Comparison of ENCODE assay signal across 8 mouse cellular contexts in the genomic region with DNA sequence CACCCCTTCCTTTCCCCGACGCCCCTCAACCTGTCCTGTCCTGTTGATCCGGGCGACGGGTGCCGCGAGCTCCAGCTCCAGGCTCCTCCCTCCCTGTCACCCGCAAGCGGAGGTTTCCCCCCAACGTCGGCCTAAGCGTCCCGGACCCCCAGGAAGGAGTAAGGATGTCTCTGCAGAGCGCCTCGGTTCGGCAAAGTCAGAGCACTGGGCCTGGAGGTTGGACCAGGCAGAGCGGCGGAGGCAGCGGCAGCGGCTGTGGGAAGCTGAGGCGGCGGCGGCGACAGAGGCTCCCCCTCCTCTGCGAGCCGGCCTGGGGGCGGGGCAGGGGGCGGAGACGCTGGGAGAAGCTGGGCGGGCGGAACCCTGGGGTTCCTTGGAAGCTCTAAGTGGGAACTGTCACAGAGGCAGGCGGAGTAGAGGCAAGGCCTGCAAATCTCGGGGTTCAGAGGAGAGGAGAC. TPM values are rescaled to one million over a fixed set of nuclear protein-coding genes. Genes with fewer than 3 reads are reported as not detected.
A peak's percentile ranks its signal among the peaks of the same experiment; 100 is the strongest.
DNase-seq lines count a peak whose midpoint lies in the region; ATAC-seq and TF ChIP-seq lines count a peak whose summit lies in the region.

No protein-coding gene starts in this region.

- peak overlapping the region; percentile 70 for H3K9ac ChIP-seq in hindbrain, embryonic 14.5 days

- peaks cover 21% of the 10 kb centered on the region for H3K27me3 ChIP-seq in hindbrain, embryonic 14.5 days (ENCODE audit: control insufficient read depth, insufficient read depth, low read length)

- no peak for TF ChIP-seq CTCF in left cerebral cortex, adult 2 months (IDR thresholded peaks at IDR 0.05)

- H3K27ac ChIP-seq in hindbrain, embryonic 14.5 days = peak overlapping the region; percentile 90
- peak overlapping the region; percentile 59 for H3K27ac ChIP-seq in left cerebral cortex, adult 2 months

- H3K36me3 ChIP-seq in hindbrain, embryonic 14.5 days (replicated peaks; ENCODE audit: control insufficient read depth, insufficient read depth) = no peaks in the 10 kb centered on the region

- peak overlapping the region; percentile 49 for H3K4me3 ChIP-seq in hindbrain, embryonic 14.5 days (replicated peaks; ENCODE audit: low read length)
- peak overlapping the region; percentile 52 for H3K4me3 ChIP-seq in left cerebral cortex, adult 2 months

- peak; percentile 75 for DNase-seq in MN1 (ENCODE audit: low spot score)
- peak; percentile 65 for DNase-seq in cerebellum, adult 9-11 months
- peak; percentile 88 for DNase-seq in gastrocnemius, adult 18-20 months (ENCODE audit: low spot score)
- peak; percentile 75 for DNase-seq in hindbrain, embryonic 14.5 days (ENCODE audit: low spot score)
- peak; percentile 80 to 88 for DNase-seq in left cerebral cortex, adult 2 months (ENCODE audit: extremely low spot score in 1 of 2, low spot score in 2 of 2)
- DNase-seq in lung, postnatal 4 days = peak; percentile 90 to 92
- DNase-seq in right cerebral cortex, adult 2 months (ENCODE audit: low spot score in 2 of 2) = peak; percentile 75 to 78
- peak; percentile 79 to 86 for DNase-seq in urinary bladder, postnatal 4 days (ENCODE audit: low spot score in 2 of 2)

- WGBS in hindbrain, embryonic 14.5 days = under 1% methylated on average over 33 of the region's 33 CpGs

- H3K4me1 ChIP-seq in hindbrain, embryonic 14.5 days (replicated peaks; ENCODE audit: control insufficient read depth, insufficient read depth, low read length) = peaks cover 37% of the 10 kb centered on the region

- H3K4me2 ChIP-seq in hindbrain, embryonic 14.5 days (replicated peaks) = peak overlapping the region; percentile 88

- H3K9me3 ChIP-seq in hindbrain, embryonic 14.5 days (ENCODE audit: control insufficient read depth, low read length) = no peaks in the 10 kb centered on the region

- intact Hi-C loops in left cerebral cortex, adult 2 months (cut with DNase I) = loop anchor here (2.0 to 5.0 kb wide), 4 partner anchors 34 to 75 kb away; partner anchors contain the start of genes Nlgn2, Polr2a and Tmem95

- peak; percentile 25; the same call in 1 of the 2 replicates for ATAC-seq in hindbrain, embryonic 14.5 days (ENCODE audit: low FRiP score)

RNA-seq across cellular contexts. Expression of gene Fgf11, which starts 1.0 kb away (rescaled TPM):
- total RNA-seq in gastrocnemius, adult 18-20 months (2021) = 1 to 10 TPM; 3.5 to 4.0 TPM
- polyA plus RNA-seq in hindbrain, embryonic 14.5 days (2014; fragmentation: Nextera tagmentation; extraction: Ambion mirVana) = 4.3 TPM in 2 replicates
- total RNA-seq in left cerebral cortex, adult 2 months (2021) = 10 to 100 TPM; 15.9 to 19.8 TPM

RNA-seq across cellular contexts. Expression of gene Tmem102, which starts 2.7 kb away (rescaled TPM):
- under 1 TPM; 0.14 to 0.18 TPM for total RNA-seq in gastrocnemius, adult 18-20 months (2021)
- polyA plus RNA-seq in hindbrain, embryonic 14.5 days (2014; fragmentation: Nextera tagmentation; extraction: Ambion mirVana) = 0.90 and 1.9 TPM in 2 replicates
- under 1 TPM in 1 of 2 experiments, not detected in 1; 0.23 TPM for total RNA-seq in left cerebral cortex, adult 2 months (2021)

RNA-seq across cellular contexts. Expression of gene Chrnb1, which starts 6.9 kb away (rescaled TPM):
- total RNA-seq in gastrocnemius, adult 18-20 months (2021) = 10 to 100 TPM; 30.6 to 31.2 TPM
- polyA plus RNA-seq in hindbrain, embryonic 14.5 days (2014; fragmentation: Nextera tagmentation; extraction: Ambion mirVana) = 1.4 and 1.6 TPM in 2 replicates
- total RNA-seq in left cerebral cortex, adult 2 months (2021) = 1 to 10 TPM; 1.0 to 1.4 TPM

RNA-seq across cellular contexts. Expression of gene Gm39566, which starts 12.4 kb away (rescaled TPM):
- not detected for total RNA-seq in gastrocnemius, adult 18-20 months (2021)
- not detected in 2 replicates for polyA plus RNA-seq in hindbrain, embryonic 14.5 days (2014; fragmentation: Nextera tagmentation; extraction: Ambion mirVana)
- not detected for total RNA-seq in left cerebral cortex, adult 2 months (2021)

RNA-seq across cellular contexts. Expression of gene Spem2, which starts 15.6 kb away (rescaled TPM):
- total RNA-seq in gastrocnemius, adult 18-20 months (2021) = not detected
- not detected in 2 replicates for polyA plus RNA-seq in hindbrain, embryonic 14.5 days (2014; fragmentation: Nextera tagmentation; extraction: Ambion mirVana)
- total RNA-seq in left cerebral cortex, adult 2 months (2021) = not detected

Comparison
In these comparisons a context has a peak if more than half of its experiments do, and no peak if none do; other contexts are left out.
1. Peak in every context shown above with its lines: DNase-seq, ATAC-seq, H3K4me3 ChIP-seq and H3K27ac ChIP-seq.
2. RNA of gene Chrnb1, which starts 6.9 kb away (total RNA-seq): 30.6 to 31.2 TPM in gastrocnemius, adult 18-20 months; 1.0 to 1.4 TPM in left cerebral cortex, adult 2 months; every median in the first group is over 10 times any median in the second.